Mouse (Mus musculus): ENCODE results near the gene Ubl5.
"Not testable (repeated sequence)": the region's sequence is repeated elsewhere in the genome, so short reads cannot be mapped to it uniquely, and the experiment has no call there.

Gene Ubl5

DNA sequence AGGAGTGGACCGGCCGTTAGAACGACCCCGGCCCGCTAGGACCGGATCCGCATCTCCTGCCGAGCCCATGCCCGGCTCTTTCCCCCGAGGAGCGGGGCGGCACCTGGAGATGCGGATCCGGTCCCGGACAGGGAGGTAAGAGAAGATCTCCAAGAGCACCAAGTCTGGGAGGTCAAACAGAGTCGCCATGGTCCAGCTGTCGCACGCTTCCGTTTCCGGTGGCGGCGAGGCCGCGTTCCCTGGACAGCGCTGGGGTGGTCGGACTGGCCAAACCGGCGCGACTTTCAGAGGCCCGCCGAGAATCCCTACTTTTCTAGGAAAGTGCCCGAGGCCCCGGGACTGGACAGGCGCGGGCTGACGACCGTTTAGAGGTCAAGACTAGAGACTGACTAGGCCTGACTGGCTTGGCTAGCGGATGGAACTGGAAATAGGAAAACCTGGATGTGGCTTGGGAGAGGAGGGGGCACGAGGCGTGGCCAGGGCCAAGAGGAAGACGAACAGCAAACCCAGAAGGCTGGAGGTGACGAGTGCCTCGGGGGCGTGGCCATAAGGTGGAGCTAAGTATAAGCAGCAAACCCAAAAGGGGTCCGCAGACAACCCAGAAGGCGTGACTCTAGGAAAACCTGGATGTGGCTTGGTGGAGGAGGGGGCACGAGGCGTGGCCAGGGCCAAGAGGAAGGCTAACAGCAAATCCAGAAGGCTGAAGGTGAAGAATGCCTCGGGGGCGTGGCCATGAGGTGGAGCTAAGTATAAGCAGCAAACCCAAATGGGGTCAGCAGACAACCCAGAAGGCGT lies at the start of gene Ubl5:
TSS of gene Ubl5 (plus strand) at position 778 of the 795 bp plus-strand sequence.
- DNase-seq (ENCODE audit: low read depth in 1 of 2, low spot score in 2 of 2), result no peak

- no peak for DNase-seq (ENCODE audit: low read depth in 1 of 2, low spot score in 2 of 2)
These were observed 41.4 kb upstream of the Ubl5 start for GRCm38 (mm10) chr9:20601270-20601669.

GRCm38 (mm10) chr9:20606269-20606668 lies 36.4 kb upstream of the Ubl5 start:
- no peak for DNase-seq (ENCODE audit: low read depth in 1 of 2, low spot score in 2 of 2)

GRCm38 (mm10) chr9:20607100-20607974 lies 35.3 kb upstream of the Ubl5 start:
- peak; percentile 74 to 87 for DNase-seq (ENCODE audit: low read depth in 1 of 2, low spot score in 2 of 2)

DNA sequence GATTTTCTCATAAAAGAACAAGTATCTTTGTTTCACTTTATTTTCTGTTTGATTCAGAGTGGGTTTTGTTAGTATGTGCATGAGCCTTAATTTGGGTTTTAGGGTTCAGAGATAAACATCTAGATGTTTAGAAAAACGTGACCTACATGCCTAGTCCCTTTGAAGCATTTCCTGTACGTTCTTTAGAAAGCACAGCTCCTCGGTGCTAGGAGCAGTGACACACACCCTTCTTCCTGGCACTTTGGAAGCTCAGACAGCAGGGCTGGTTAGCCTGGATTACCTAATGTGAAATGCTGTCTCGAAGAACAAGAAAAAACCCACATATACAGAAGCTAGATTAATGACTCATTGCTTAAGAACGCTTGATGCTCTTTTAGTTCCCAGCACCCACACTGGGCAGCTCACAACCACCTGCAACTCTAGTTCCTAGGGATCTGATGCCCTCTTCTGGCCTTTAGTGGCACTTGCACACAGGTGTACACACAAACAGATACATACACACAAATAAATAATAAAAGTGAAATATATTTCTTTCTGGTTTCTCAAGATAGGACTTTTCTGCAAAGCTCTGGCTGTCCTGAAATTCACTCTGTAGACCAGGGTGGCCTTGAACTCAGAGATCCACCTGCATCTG lies 32.7 kb upstream of the Ubl5 start:
- DNase-seq (ENCODE audit: low read depth in 1 of 2, low spot score in 2 of 2), result no peak

DNA sequence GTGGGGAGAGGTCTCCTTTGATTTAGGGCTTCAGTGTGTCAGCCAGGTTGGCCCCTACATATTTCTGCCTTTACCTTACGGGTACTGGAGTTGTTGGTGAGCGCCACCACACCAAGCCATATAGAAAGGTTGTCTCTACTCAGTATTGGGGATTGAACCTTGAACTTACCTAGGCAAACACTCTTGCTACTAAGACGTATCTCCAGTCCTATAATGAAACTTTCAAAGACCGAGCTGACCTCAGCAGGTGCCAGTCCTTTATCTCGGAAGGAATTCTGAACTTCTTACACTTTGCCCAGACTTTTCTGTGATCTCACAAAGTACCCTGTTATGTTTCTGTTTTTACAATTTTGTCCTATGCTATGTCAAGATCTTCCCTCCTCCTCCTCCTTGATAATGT lies 30.7 kb upstream of the Ubl5 start:
- DNase-seq (ENCODE audit: low read depth in 1 of 2, low spot score in 2 of 2), result no peak

GRCm38 (mm10) chr9:20616685-20617084 lies 26.0 kb upstream of the Ubl5 start:
- no peak for DNase-seq (ENCODE audit: low read depth in 1 of 2, low spot score in 2 of 2)

DNA sequence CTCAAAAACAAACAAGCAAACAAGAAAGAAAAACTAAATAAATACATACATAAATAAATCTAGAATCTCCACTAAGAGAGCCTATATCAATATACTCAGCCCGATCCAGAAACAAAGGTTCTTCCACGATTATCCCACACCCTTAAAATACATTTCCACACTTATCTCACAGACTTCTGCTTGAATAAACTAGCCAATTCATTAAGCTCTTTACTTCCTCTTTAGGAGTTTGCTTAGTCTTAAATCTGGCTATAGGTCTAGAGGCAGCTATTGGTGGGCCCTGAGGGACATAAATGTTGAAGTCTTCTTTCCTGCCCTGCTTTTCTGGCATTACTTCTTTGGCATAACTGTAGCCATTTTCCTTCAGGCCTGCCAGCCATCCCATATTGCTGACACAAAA lies 11.3 kb upstream of the Ubl5 start:
- no peak for DNase-seq (ENCODE audit: low read depth in 1 of 2, low spot score in 2 of 2)

- not testable (repeated sequence) for DNase-seq (ENCODE audit: low read depth in 1 of 2, low spot score in 2 of 2)
These were observed 7.0 kb upstream of the Ubl5 start for GRCm38 (mm10) chr9:20635676-20636075.

DNA sequence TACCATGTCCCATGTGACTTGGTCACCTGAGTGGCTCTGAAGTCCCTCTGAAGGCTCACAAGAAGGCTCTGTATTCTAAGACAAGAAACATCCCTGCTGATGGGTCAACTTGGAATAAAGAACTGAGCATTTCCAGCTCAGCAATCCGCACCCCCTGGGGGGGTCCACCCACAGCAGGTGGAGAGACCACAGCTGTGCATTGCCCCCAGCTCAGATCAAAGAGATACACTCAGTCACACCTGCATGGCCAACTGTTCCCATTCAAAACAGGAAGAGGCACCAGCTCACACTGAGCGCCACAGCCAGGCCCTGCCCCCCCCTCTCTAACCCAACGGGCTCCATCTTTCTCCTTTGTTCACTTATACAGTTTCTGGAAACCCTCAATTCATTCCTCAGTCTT lies 6.4 kb upstream of the Ubl5 start:
- DNase-seq (ENCODE audit: low read depth in 1 of 2, low spot score in 2 of 2), result no peak

- no peak for DNase-seq (ENCODE audit: low read depth in 1 of 2, low spot score in 2 of 2)
These were observed 5.9 kb upstream of the Ubl5 start for GRCm38 (mm10) chr9:20636790-20637189.

DNA sequence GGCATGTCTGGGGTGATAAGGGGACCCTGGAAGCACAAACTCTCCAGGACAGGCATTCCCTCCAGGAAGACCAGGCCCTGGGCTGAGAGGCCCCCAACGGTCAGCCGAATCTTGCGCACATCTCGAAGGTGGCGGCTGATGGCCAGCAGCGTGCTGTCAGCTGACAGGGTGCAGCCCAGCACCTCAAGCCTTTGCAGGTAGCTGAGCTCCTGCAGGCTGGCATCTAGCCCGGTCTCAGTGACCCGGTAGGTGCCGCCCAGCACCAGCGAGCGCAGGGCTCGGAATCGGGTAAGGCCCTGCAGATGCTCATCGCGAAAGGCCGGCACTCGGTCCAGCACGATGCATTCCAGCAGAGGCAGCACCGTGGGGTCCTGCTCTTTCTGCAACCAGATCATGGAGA lies 4.1 kb upstream of the Ubl5 start:
- no peak for DNase-seq (ENCODE audit: low read depth in 1 of 2, low spot score in 2 of 2)

DNA sequence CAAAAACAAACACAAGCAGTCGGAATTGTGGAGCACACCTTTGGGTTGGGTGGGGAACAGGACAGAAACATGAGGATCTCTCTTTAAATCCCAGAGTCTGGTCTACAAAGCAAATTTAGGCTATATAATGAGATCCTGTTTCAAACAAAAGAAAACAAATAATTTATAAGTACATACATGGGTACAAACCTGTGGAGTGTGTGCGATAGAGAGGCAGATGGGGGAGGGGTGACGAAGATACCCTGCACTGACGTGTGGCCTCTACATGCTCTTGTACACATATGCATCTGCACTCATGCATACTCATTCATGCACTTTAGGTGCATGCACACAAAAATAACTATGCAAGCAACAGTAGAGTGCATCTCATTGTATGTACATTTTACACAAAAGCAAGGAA lies 3.2 kb upstream of the Ubl5 start:
- no peak for DNase-seq (ENCODE audit: low read depth in 1 of 2, low spot score in 2 of 2)

GRCm38 (mm10) chr9:20641501-20641900 lies 1.2 kb upstream of the Ubl5 start:
- no peak for DNase-seq (ENCODE audit: low read depth in 1 of 2, low spot score in 2 of 2)

- peak; percentile 60 to 74 for DNase-seq (ENCODE audit: low read depth in 1 of 2, low spot score in 2 of 2)
These were observed 303 bp downstream of the Ubl5 start for GRCm38 (mm10) chr9:20642896-20643466.

DNA sequence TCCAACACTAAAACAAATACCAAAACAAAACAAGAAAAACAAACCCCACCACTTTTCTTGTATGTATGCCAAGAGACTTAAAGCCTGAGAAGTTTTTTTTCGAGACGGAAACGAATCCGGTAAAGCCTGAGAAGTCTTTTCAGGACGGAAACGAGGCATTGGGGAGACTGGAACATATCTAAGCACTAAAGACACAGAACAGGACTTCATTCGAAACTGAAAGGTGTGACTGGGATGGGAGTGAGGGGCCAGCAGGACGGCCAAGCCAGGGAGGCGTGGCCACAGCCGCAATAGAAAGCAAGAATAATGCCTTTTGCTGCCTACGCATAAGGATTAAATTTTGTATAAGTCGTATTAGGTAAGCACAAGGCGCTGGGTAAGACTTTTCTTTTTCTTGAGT lies 1.1 kb downstream of the Ubl5 start:
- no peak for DNase-seq (ENCODE audit: low read depth in 1 of 2, low spot score in 2 of 2)

- peak in 1 of 2 experiments; percentile 72 for DNase-seq (ENCODE audit: low read depth in 1 of 2, low spot score in 2 of 2)
These were observed 1.8 kb downstream of the Ubl5 start, which contains the start of gene Fbxl12 for GRCm38 (mm10) chr9:20644360-20645081. Gene Fbxl12, minus strand, starts transcription at chr9:20644767.

DNA sequence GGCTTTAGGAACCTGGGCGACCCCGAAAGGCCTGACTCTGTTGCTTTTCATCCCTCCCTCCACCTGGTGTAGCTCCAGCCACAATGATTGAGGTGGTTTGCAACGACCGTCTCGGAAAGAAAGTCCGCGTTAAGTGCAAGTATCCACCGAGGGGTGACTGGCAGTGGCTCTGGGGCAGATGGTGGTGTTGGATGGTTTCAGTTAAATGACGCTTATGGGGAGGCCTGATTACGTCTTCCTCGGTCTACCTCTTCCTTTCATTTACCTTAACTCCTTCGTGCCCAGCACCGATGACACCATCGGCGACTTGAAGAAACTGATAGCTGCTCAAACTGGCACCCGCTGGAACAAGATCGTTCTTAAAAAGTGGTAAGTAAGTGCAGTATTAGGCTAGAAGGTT lies 2.4 kb downstream of the Ubl5 start:
- peak in 1 of 2 experiments; percentile 26 for DNase-seq (ENCODE audit: low read depth in 1 of 2, low spot score in 2 of 2)

DNA sequence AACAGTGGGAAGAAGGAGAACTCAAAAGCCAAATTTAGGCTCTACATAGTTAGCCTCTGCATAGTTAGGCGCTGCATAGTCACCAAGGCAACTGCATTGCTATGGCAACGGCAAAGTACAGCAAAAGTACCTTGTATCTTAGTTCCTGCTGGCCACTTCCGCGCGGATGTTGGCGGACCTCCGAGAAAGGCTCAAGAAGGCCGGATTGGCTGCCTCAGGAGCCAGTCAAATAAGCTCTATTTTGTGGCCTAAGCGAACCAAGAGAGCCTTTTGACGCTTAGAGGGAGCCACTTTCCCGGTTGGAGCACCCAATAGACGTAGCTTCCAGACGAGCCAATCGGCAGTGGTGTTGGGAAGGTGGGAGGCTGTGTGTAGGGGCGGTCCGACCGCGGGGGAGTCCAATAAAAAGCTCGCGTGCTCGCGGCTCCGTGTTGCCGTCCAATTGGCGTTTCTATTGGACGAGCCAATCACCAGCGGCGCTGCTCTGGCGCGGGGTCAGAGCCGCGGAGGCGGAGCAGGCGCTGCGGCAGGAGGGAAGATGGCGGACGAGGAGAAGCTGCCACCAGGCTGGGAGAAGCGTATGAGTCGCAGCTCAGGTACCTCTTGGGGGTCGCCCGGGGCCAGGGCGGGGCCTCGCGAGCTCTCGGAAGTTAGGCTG lies 9.1 kb downstream of the Ubl5 start, which contains the start of gene Pin1:
TSS of gene Pin1 (plus strand) at position 494 of the 658 bp plus-strand sequence.
- peak; percentile 95 to 98 for DNase-seq (ENCODE audit: low read depth in 1 of 2, low spot score in 2 of 2)

DNA sequence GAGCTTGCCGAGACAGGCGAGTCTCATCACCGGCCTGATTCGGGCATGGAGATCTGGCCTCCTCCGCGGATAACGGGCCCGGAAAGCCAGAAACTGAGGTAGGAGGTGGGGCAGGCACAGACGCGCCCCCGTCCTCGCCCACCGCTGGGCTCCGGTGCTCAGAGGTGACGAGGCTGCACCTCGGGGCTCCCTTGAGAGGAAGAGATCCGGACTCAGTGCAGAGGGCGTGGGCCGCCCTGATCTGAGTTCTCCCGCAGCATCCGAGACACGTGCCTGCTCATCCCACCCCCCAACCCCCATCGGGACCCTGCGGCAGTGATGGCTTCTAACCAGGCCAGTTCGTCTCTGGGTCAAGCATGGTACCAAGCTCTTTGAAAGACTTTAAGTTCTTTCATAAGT lies 9.6 kb downstream of the Ubl5 start:
- no peak for DNase-seq (ENCODE audit: low read depth in 1 of 2, low spot score in 2 of 2)
